Mouse (Mus musculus): ENCODE results near the gene Gpr157. TPM values are rescaled to one million over a fixed set of nuclear protein-coding genes. Genes with fewer than 3 reads are reported as not detected.
"Not testable (repeated sequence)": the region's sequence is repeated elsewhere in the genome, so short reads cannot be mapped to it uniquely, and the experiment has no call there.

Gpr157 gene
- 0.79 and 1.0 TPM in 2 replicates for polyA plus RNA-seq (2016; fragmentation: Nextera tagmentation; extraction: Ambion mirVana)

DNA sequence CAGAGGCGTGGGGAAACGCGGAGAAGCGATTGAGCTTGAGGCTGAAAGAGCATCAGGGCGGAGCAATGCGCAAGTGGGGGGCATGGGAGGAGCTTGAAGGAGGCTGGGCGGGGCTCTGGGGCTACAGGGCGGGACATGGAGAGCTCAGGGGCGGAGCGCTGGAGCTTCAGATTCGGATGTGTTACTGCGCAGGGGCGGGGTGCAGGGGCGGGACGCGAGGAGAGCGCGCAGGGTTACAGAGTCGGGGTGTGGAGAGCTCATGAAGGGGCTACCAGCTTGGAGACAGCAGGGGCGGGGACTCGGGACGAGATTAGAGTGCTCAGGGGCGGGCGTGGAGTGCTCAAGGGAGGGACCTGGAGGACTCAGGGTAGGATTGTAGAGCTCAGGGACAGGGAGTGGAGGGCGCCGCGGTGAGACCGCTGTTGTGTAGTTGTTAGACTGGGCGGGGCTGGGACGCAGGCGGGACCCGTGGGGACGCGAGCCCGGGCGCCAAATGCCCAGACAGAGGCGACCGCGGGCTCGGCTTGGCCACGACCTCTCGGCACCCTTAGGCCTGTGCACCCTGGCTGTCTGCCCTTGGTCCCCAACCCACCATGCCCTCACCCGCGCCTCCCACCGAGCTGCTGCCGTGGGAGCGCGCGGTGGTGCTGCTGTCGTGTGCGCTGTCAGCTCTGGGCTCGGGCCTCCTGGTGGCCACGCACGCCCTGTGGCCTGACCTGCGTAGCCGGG, at the start of gene Gpr157:
Gpr157 (plus strand) TSS at position 205 of the 729 bp plus-strand sequence.
- Histone ChIP-seq H3K27me3 (peaks cover 32% of the 10 kb centered on the region), H3K27ac (peak within 1 kb of the TSS; percentile 80), H3K36me3 (no peaks in the 10 kb centered on the region), H3K4me2 (peak within 1 kb of the TSS; percentile 98), H3K9me3 (peaks cover 3% of the 10 kb centered on the region; the same call in 1 of the 2 replicates), H3K9ac (replicated peaks) (peak within 1 kb of the TSS; percentile 63), H3K4me3 (replicated peaks) (peak within 1 kb of the TSS; percentile 64), H3K4me1 (replicated peaks) (peaks cover 8% of the 10 kb centered on the region)
- ATAC-seq (ENCODE audit: insufficient number of reproducible peaks, insufficient read depth, low FRiP score, low TSS enrichment, low read depth), result peak; percentile 95
- 1% methylated on average over 55 of the region's 56 CpGs for WGBS

DNA sequence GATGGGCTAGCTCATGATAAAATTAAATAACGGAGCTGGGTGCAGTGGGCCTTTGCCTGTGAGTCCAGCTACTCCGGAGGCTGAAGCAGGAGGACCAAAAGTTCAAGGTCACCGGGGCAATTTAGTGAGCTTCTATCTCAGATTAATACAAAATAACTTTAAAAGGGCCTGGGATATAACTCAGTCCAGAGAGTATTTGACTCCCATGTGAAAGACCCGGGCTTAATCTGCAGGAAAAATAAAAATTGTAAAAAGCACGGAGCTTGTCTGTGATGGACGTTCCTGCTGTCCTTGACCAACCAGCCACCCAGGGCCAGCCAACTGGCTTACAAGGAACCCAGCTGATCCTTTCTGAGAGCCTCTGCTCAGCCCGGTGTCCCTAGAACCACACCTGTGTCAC, 48.6 kb upstream of the Gpr157 start:
- Histone ChIP-seq H3K4me3 (replicated peaks) (no peak overlapping the region), H3K36me3 (no peaks in the 10 kb centered on the region), H3K27me3 (peaks cover 31% of the 10 kb centered on the region), H3K27ac (no peak overlapping the region), H3K4me1 (replicated peaks) (peaks cover 8% of the 10 kb centered on the region), H3K4me2 (no peak overlapping the region), H3K9me3 (no peaks in the 10 kb centered on the region), H3K9ac (replicated peaks) (no peak overlapping the region)
- WGBS, result 85% methylated on average over 7 of the region's 7 CpGs
- no peak for ATAC-seq (ENCODE audit: insufficient number of reproducible peaks, insufficient read depth, low FRiP score, low TSS enrichment, low read depth)

DNA sequence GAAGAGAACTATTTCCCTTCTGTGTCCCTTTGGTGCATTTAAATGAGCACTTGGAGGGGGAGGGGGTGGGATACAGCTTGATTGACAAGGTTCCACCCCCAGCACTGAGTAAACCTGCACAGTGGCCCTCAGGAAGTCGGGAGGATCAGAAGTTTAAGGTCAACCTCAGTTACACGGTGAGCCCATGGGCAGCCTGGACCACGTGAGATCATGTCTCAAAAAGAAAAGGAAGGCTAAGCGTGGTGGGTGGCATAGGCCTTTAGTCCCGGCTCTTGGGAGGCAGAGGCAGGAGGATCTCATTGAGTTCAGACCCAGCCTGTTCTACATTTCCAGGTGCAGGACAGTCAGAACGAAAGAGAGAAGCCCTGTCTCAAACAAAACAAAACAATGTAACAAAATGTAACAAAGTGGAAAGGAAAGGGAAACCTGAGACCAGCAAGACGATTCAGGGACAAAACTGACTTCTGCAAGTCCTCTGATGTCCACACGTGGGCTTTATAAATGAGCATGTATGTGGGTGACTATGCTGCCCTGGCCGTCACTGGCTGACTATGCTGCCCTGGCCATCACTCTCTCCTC, 47.1 kb upstream of the Gpr157 start:
- peaks cover 18% of the 10 kb centered on the region for H3K27me3 ChIP-seq
- WGBS, result 81% methylated on average over 9 of the region's 9 CpGs

DNA sequence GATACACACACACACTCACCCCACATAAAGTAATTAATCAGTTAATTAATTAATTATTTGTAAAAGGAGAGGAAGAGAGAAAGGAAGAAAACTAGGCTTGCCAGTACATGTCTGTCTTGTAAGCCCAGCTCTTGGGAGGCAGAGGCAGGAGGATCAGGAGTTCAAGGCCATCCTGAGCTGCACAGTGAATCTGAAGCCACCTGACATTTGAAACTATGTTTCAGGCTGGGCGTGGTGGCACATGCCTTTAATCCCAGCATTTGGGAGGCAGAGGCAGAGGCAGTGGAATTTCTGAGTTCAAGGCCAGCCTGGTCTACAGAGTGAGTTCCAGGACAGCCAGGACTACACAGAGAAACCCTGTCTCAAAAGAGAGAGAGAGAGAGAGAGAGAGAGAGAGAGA, 46.3 kb upstream of the Gpr157 start:
- H3K4me2 ChIP-seq; H3K4me3 ChIP-seq (replicated peaks); H3K27ac ChIP-seq; H3K4me1 ChIP-seq (replicated peaks); H3K9me3 ChIP-seq; ATAC-seq (ENCODE audit: insufficient number of reproducible peaks, insufficient read depth, low FRiP score, low TSS enrichment, low read depth); H3K9ac ChIP-seq (replicated peaks); H3K36me3 ChIP-seq: not testable (repeated sequence)
- 52% methylated on average over 1 of the region's 1 CpGs for WGBS
- H3K27me3 ChIP-seq, result peaks cover 19% of the 10 kb centered on the region

More for the DNA sequence above, 47.1 kb upstream of the Gpr157 start:
- no peaks in the 10 kb centered on the region for H3K9me3 ChIP-seq
- no peak overlapping the region for H3K27ac ChIP-seq
- no peak for ATAC-seq (ENCODE audit: insufficient number of reproducible peaks, insufficient read depth, low FRiP score, low TSS enrichment, low read depth)
- peaks cover 2% of the 10 kb centered on the region for H3K4me1 ChIP-seq (replicated peaks)
- no peak overlapping the region for H3K4me2 ChIP-seq
- no peaks in the 10 kb centered on the region for H3K36me3 ChIP-seq
- H3K4me3 ChIP-seq (replicated peaks), result no peak overlapping the region
- H3K9ac ChIP-seq (replicated peaks), result no peak overlapping the region

DNA sequence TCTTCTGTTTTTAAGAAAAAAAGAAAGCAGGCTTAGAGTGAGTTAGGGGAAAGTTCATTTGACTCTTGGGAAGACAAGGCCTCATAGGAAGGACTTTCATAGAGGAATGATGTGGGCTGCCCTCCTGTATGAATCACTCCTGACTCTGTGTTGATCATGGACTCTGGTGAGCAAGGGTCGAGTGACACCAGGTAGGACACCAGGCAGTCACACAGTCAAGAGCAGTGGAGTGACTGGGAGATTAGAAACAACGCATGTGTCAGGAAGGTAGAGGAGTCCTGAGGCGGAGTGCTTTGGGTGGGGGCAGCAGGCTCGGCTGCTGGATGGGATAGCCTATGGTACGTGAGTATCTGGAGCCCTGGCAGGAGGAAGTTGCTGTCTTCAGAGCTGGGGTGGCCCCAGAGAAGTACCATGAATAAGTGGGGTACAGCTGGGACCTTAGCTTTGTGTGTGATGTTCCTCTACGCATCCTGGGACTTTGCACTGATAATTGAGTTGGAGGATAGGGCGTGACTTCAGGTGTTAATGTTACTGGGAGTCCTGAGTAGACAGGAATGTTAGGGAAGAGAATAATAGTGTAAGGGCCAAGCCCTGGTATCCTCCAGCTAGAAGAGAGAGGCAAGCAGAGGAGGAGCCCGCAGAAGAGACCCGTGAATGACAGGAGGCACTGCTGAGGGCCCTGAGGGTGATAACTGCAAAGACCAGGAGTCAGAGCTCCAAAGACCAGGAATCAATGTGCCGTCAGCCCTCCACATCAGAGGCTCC, 45.6 kb upstream of the Gpr157 start:
- peaks cover 19% of the 10 kb centered on the region for H3K27me3 ChIP-seq
- 76% methylated on average over 10 of the region's 10 CpGs for WGBS
- no peak overlapping the region for H3K4me2 ChIP-seq

DNA sequence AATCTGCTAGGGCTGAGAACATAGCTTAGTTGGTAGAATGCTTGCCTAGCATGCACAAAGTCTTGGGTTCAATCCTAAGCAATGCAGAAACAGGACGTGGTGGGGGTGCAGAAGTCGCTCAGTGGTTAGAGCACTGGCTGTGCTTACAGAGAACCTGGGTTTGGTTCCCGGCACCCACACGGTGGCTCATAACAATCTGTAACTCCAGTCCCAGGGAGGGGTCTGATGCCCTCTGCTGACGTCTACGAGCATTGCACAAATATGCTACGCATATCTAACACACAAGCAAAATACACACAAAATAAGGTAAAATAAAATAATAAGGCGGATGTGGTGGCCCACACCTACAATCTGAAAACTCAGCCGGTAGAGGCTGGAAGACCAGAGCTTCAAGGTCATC, 43.6 kb upstream of the Gpr157 start:
- Histone ChIP-seq H3K36me3 (no peaks in the 10 kb centered on the region), H3K27ac (no peak overlapping the region), H3K9ac (replicated peaks) (no peak overlapping the region), H3K9me3 (no peaks in the 10 kb centered on the region), H3K4me2 (no peak overlapping the region), H3K4me1 (replicated peaks) (peaks cover 18% of the 10 kb centered on the region), H3K27me3 (peaks cover 37% of the 10 kb centered on the region), H3K4me3 (replicated peaks) (no peak overlapping the region)
- no peak for ATAC-seq (ENCODE audit: insufficient number of reproducible peaks, insufficient read depth, low FRiP score, low TSS enrichment, low read depth)
- WGBS, result 96% methylated on average over 9 of the region's 9 CpGs

More for the DNA sequence above, 45.6 kb upstream of the Gpr157 start:
- H3K9ac ChIP-seq (replicated peaks), result no peak overlapping the region
- H3K27ac ChIP-seq, result no peak overlapping the region
- no peaks in the 10 kb centered on the region for H3K9me3 ChIP-seq
- H3K4me1 ChIP-seq (replicated peaks), result peaks cover 5% of the 10 kb centered on the region; the same call in 1 of the 2 replicates
- no peaks in the 10 kb centered on the region for H3K36me3 ChIP-seq
- no peak overlapping the region for H3K4me3 ChIP-seq (replicated peaks)
- ATAC-seq (ENCODE audit: insufficient number of reproducible peaks, insufficient read depth, low FRiP score, low TSS enrichment, low read depth), result no peak

DNA sequence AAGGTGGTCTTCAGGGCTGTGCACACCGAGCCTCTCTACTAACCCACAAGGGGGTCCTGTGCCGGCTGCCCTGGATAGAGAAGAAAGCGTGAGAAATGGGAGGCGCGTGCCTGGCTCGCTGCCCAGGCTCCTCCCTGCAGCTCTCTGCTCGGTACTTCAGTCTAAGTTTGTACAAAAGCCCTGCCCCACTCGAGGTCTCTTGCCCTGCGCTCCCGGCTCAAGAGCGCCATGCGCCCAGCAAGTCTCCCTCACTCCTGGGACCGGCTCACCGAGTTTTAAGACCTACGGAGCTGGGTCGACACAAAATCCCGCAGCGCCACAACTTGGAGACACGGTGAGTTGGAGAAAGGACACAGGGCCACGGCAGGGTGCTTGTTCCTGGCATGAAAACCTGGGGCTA, 39.1 kb upstream of the Gpr157 start:
- Histone ChIP-seq H3K4me3 (replicated peaks) (peak overlapping the region; percentile 52), H3K4me1 (replicated peaks) (peaks cover 20% of the 10 kb centered on the region), H3K27me3 (peaks cover 70% of the 10 kb centered on the region), H3K4me2 (peak overlapping the region; percentile 92), H3K27ac (no peak overlapping the region), H3K9me3 (0 out of 2 replicates have a peak, but pooled peaks cover 7% of the 10 kb centered on the region), H3K9ac (replicated peaks) (peak overlapping the region; percentile 58), H3K36me3 (no peaks in the 10 kb centered on the region)
- ATAC-seq (ENCODE audit: insufficient number of reproducible peaks, insufficient read depth, low FRiP score, low TSS enrichment, low read depth), result peak; percentile 50
- WGBS, result under 1% methylated on average over 20 of the region's 20 CpGs

DNA sequence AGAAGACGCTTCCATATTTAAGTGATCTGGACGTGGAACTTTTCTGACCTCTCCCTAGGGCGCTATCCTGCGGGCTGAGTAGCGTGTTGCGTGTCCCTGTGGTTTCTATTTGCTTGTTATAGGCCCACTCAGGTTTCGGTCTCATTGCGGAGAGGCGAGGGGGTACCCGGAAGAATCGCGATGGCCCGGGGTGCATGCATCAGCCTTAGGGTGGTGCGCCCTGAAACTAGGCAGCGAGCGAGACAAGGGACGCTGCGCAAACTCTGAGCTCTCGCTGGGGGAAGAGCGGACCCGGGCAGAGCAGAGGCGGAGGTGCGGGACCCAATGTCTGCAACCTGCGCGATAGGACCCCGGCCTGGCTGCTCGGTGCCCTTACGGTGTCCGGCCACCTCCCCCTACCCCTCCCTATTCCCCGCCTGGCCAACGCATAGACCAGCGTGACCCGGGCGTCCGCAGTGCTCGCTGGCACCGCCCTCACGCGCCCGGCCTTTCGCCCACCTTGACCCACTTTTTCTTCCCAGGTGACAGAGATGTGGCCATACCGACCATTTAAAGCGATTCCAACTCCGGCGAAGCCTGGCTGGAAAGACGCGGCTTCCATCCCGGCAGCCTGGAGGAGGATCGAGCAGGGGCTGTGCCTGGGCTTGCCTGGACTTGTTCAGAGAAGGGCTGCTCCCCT, 38.5 kb upstream of the Gpr157 start:
- Histone ChIP-seq H3K36me3 (no peaks in the 10 kb centered on the region), H3K9me3 (0 out of 2 replicates have a peak, but pooled peaks cover 7% of the 10 kb centered on the region), H3K9ac (replicated peaks) (peak overlapping the region; percentile 58), H3K27me3 (peaks cover 70% of the 10 kb centered on the region), H3K4me3 (replicated peaks) (peak overlapping the region; percentile 52), H3K27ac (no peak overlapping the region), H3K4me1 (replicated peaks) (peaks cover 20% of the 10 kb centered on the region), H3K4me2 (peak overlapping the region; percentile 92)
- no peak for ATAC-seq (ENCODE audit: insufficient number of reproducible peaks, insufficient read depth, low FRiP score, low TSS enrichment, low read depth)
- under 1% methylated on average over 49 of the region's 49 CpGs for WGBS

DNA sequence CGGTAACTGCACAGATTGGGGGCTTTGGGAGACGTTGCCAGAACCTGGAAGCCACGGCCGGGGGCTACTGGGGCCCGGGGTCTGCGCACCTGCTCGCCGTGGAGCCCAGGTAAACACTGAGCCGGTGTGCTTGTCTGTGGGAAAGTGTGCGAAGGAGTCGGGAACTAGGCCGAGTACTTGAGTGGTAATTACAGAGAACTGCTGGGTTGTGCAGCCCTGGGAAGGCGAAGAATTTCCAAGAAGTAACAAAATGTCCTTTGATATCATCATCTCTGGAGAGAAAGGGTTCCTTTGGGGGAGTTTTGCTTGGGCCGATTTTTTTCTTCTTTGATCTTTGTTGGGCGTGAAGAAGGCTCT, 38.0 kb upstream of the Gpr157 start:
- peak overlapping the region; percentile 58 for H3K9ac ChIP-seq (replicated peaks)
- H3K4me2 ChIP-seq, result peak overlapping the region; percentile 92
- H3K27me3 ChIP-seq, result peaks cover 70% of the 10 kb centered on the region
- peaks cover 20% of the 10 kb centered on the region for H3K4me1 ChIP-seq (replicated peaks)
- H3K4me3 ChIP-seq (replicated peaks), result peak overlapping the region; percentile 52
- H3K27ac ChIP-seq, result no peak overlapping the region
- ATAC-seq (ENCODE audit: insufficient number of reproducible peaks, insufficient read depth, low FRiP score, low TSS enrichment, low read depth), result no peak
- 16% methylated on average over 15 of the region's 15 CpGs for WGBS
- H3K9me3 ChIP-seq, result 0 out of 2 replicates have a peak, but pooled peaks cover 7% of the 10 kb centered on the region
- H3K36me3 ChIP-seq, result no peaks in the 10 kb centered on the region

DNA sequence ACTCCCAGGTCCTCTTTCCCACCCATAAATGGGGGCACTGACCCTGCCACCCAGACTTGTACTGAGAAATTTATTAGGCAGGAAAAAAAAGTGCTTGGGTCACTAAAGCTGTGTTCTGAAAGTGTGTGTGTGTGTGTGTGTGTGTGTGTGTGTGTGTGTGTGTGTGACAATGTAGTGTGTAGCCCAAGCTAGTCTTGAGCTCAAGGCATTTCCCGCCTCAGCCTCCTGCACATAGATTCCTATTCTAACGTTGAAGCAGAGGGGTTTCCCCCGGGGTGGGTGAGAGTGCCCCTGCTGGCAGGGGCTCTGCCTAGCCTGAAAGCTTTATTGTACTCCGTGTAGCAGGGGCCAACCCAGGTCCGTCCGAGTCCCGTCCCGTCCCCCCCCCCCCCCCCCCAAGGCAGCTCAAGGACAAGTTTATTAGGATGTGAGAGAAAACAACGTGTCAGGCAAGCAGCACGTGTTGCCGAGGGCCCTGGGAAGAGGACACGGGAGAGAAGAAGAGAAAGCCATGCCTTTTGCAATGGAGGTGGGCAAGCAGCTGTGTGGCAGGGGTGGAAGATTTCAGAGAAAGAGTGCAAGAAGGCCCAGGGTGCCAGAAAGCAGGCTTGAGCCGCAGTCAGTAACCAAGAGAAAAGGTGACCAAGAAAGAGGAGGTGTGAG, 37.5 kb upstream of the Gpr157 start:
- Histone ChIP-seq H3K4me1 (replicated peaks) (peaks cover 20% of the 10 kb centered on the region), H3K27me3 (peaks cover 70% of the 10 kb centered on the region), H3K4me3 (replicated peaks) (peak overlapping the region; percentile 52; the same call in 1 of the 2 replicates), H3K4me2 (peak overlapping the region; percentile 92), H3K9me3 (0 out of 2 replicates have a peak, but pooled peaks cover 7% of the 10 kb centered on the region), H3K9ac (replicated peaks) (no peak overlapping the region), H3K36me3 (no peaks in the 10 kb centered on the region), H3K27ac (no peak overlapping the region)
- 19% methylated on average over 13 of the region's 13 CpGs for WGBS
- no peak for ATAC-seq (ENCODE audit: insufficient number of reproducible peaks, insufficient read depth, low FRiP score, low TSS enrichment, low read depth)

Measured in limb, embryonic 12.5 days (tissue).